Mouse (Mus musculus) thymus, postnatal 10 days (tissue): ENCODE measurements at regions not wholly inside any gene's neighbourhood (a gene's known extent, or its start where the extent isn't known, plus 50 kb on each side); places are given as distances from the start of the nearest gene placed in this dataset.

Experiments used
- DNase-seq, 2 experiments: peaks; one replicate each; pipeline ENCODE4 v3.0.0; 2021; ENCODE audit warnings: low spot score in 2 of 2

GRCm38 (mm10) chr16:66086499-66086898, 271.4 kb downstream of the Vgll3 start:
- DNase-seq = no peak

- no peak for DNase-seq
These were observed 277.7 kb downstream of the Vgll3 start for GRCm38 (mm10) chr16:66092766-66093165.

DNA sequence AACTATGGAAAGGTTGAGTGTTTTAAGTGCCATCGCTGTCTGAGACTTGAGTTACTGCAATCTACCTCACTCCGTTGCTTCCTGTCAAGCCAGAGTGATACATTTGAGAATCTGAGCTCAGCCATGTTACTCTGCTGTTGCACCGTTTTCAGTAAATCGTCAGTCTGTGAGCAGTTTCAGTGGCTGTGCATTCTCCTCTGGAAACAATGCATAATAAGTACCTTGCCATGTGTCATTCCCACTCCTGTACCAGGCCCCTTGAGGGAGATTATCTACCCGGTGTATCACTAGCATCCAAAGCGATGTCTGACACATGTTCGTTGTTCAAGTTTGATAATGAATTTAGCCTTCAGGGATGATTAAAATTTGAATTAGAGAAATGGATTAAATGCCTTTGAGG, 280.6 kb downstream of the Vgll3 start:
- DNase-seq = no peak

- no peak for DNase-seq
These were observed 302.9 kb downstream of the Vgll3 start for GRCm38 (mm10) chr16:66117930-66118329.

DNA sequence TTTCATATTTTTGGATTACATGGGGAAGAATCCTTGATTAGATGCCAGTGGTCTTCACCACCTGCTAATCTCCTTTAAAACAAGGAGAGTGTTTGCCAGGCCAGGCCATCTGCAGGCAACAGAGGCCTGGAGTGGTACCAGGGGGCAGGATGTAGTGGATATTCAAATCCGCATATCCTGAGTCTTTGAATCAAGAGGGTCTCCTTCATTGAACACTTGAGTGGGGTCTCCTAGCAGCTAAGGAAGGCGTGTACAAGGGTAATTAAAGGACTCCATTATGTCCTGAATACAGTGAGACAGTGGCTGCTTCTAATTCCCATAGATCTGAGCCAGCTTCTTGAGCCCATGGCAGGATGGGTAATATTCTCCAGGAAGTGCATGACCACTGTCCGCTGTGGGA, 322.7 kb downstream of the Vgll3 start:
- DNase-seq = no peak

- no peak for DNase-seq
These were observed 329.7 kb downstream of the Vgll3 start for GRCm38 (mm10) chr16:66144765-66145164.

- no peak for DNase-seq
These were observed 330.2 kb downstream of the Vgll3 start for GRCm38 (mm10) chr16:66145280-66145679.

GRCm38 (mm10) chr16:66168289-66168688, 353.2 kb downstream of the Vgll3 start:
- no peak for DNase-seq

GRCm38 (mm10) chr16:66190801-66191200, 375.7 kb downstream of the Vgll3 start:
- peak in 1 of 2 experiments; percentile 7 for DNase-seq

- no peak for DNase-seq
These were observed 386.3 kb downstream of the Vgll3 start for GRCm38 (mm10) chr16:66201406-66201805.
